Mouse (Mus musculus) stomach, postnatal 0 days (tissue): ENCODE data around the gene Colgalt1.

Experiments used
- CTCF ChIP-seq: IDR thresholded peaks from 2 replicates; pipeline ENCODE4 v1.5.1; 2016; ENCODE audit warnings: antibody characterized with exemption, low read depth, mild to moderate bottlenecking, moderate library complexity
- EP300 ChIP-seq: optimal IDR thresholded peaks from 2 replicates; pipeline ENCODE3; 2016; ENCODE audit warnings: antibody characterized with exemption

GRCm38 (mm10) chr8:71601939-71602665 is 8.7 kb upstream of the Colgalt1 start:
- TF ChIP-seq CTCF = no peak
- TF ChIP-seq EP300 = no peak
